Mouse (Mus musculus) midbrain, embryonic 12.5 days (tissue): ENCODE measurements at regions not wholly inside any gene's neighbourhood (a gene's known extent, or its start where the extent isn't known, plus 50 kb on each side); places are given as distances from the start of the nearest gene placed in this dataset.

ENCODE experiments used
- ATAC-seq: fragments of 200-750 bp; cut with Nextera tagmentation; 2 replicates; pipeline ENCODE4 v1.8.0; 2017; ENCODE audit warnings: low read depth, moderate TSS enrichment, moderate library complexity; ENCODE audit not compliant: low FRiP score
- H3K27ac ChIP-seq: fragments of 300-500 bp; sonication (generic); replicated peaks from 2 replicates; pipeline ENCODE4 v1.5.1; 2016; ENCODE audit warnings: mild to moderate bottlenecking
- H3K27me3 ChIP-seq: fragments of 300-500 bp; sonication (generic); 2 replicates; pipeline ENCODE4 v1.6.1; 2016; ENCODE audit warnings: mild to moderate bottlenecking
- H3K36me3 ChIP-seq: fragments of 300-500 bp; sonication (generic); 2 replicates; pipeline ENCODE4 v1.6.1; 2016
- H3K4me1 ChIP-seq: fragments of 300-500 bp; sonication (generic); 2 replicates; pipeline ENCODE4 v1.6.1; 2016
- H3K4me2 ChIP-seq: fragments of 300-500 bp; sonication (generic); replicated peaks from 2 replicates; pipeline ENCODE4 v1.6.1; 2016; ENCODE audit warnings: mild to moderate bottlenecking, moderate library complexity
- H3K4me3 ChIP-seq: fragments of 300-500 bp; sonication (generic); 2 replicates; pipeline ENCODE4 v1.5.1; 2016; ENCODE audit warnings: mild to moderate bottlenecking
- H3K9ac ChIP-seq: fragments of 300-500 bp; sonication (generic); replicated peaks from 2 replicates; pipeline ENCODE4 v1.6.1; 2016; ENCODE audit warnings: mild to moderate bottlenecking, moderate library complexity
- H3K9me3 ChIP-seq: fragments of 300-500 bp; sonication (generic); 2 replicates; pipeline ENCODE4 v1.6.1; 2016; ENCODE audit warnings: mild to moderate bottlenecking
- WGBS: fragments of 180-500 bp; shearing (Covaris S2); methylation state at CpG from one replicate; pipeline ENCODE4 v1.1.7; 2016; 5-methylcytosine and 5-hydroxymethylcytosine counted together

GRCm38 (mm10) chr13:52061454-52061853, 215.0 kb downstream of the Gadd45g start:
- no peak for ATAC-seq

GRCm38 (mm10) chr13:52061881-52062280, 215.4 kb downstream of the Gadd45g start:
- H3K4me2 ChIP-seq = no peak overlapping the region
- no peak overlapping the region for H3K27ac ChIP-seq
- no peak overlapping the region for H3K4me3 ChIP-seq
- ATAC-seq = no peak
- H3K27me3 ChIP-seq = no peaks in the 10 kb centered on the region
- H3K4me1 ChIP-seq = no peaks in the 10 kb centered on the region
- WGBS = 86% methylated on average over 4 of the region's 4 CpGs
- no peaks in the 10 kb centered on the region for H3K9me3 ChIP-seq
- no peak overlapping the region for H3K9ac ChIP-seq
- H3K36me3 ChIP-seq = no peaks in the 10 kb centered on the region

More at GRCm38 (mm10) chr13:52061454-52061853, 215.0 kb downstream of the Gadd45g start:
- no peaks in the 10 kb centered on the region for H3K36me3 ChIP-seq
- H3K4me1 ChIP-seq = no peaks in the 10 kb centered on the region
- no peaks in the 10 kb centered on the region for H3K9me3 ChIP-seq
- H3K27ac ChIP-seq = no peak overlapping the region
- no peak overlapping the region for H3K4me2 ChIP-seq
- no peaks in the 10 kb centered on the region for H3K27me3 ChIP-seq
- no peak overlapping the region for H3K9ac ChIP-seq
- no peak overlapping the region for H3K4me3 ChIP-seq

GRCm38 (mm10) chr13:52062576-52062975, 216.1 kb downstream of the Gadd45g start:
- H3K36me3 ChIP-seq = no peaks in the 10 kb centered on the region
- WGBS = 89% methylated on average over 1 of the region's 1 CpGs
- no peaks in the 10 kb centered on the region for H3K27me3 ChIP-seq
- no peaks in the 10 kb centered on the region for H3K9me3 ChIP-seq
- H3K9ac ChIP-seq = no peak overlapping the region
- H3K4me1 ChIP-seq = no peaks in the 10 kb centered on the region
- H3K4me2 ChIP-seq = no peak overlapping the region
- ATAC-seq = no peak
- H3K4me3 ChIP-seq = no peak overlapping the region
- no peak overlapping the region for H3K27ac ChIP-seq

- no peaks in the 10 kb centered on the region for H3K4me1 ChIP-seq
- no peaks in the 10 kb centered on the region for H3K9me3 ChIP-seq
- H3K4me3 ChIP-seq = no peak overlapping the region
- H3K4me2 ChIP-seq = no peak overlapping the region
- no peak overlapping the region for H3K9ac ChIP-seq
- ATAC-seq = no peak
- H3K27me3 ChIP-seq = no peaks in the 10 kb centered on the region
- H3K27ac ChIP-seq = no peak overlapping the region
- no peaks in the 10 kb centered on the region for H3K36me3 ChIP-seq
- WGBS = 86% methylated on average over 5 of the region's 5 CpGs
Observed at GRCm38 (mm10) chr13:52065274-52065673, 218.8 kb downstream of the Gadd45g start.

GRCm38 (mm10) chr13:52065720-52066119, 219.2 kb downstream of the Gadd45g start:
- no peaks in the 10 kb centered on the region for H3K36me3 ChIP-seq
- no peaks in the 10 kb centered on the region for H3K9me3 ChIP-seq
- no peaks in the 10 kb centered on the region for H3K4me1 ChIP-seq
- no peak overlapping the region for H3K9ac ChIP-seq
- WGBS = 85% methylated on average over 6 of the region's 6 CpGs
- no peak for ATAC-seq
- H3K4me3 ChIP-seq = no peak overlapping the region
- H3K4me2 ChIP-seq = no peak overlapping the region
- H3K27ac ChIP-seq = no peak overlapping the region
- H3K27me3 ChIP-seq = no peaks in the 10 kb centered on the region

- WGBS = 65% methylated on average over 4 of the region's 4 CpGs
Observed at GRCm38 (mm10) chr13:52067048-52067447, 220.6 kb downstream of the Gadd45g start.

GRCm38 (mm10) chr13:52068886-52069439, 222.5 kb downstream of the Gadd45g start:
- H3K27ac ChIP-seq = no peak overlapping the region
- WGBS = 75% methylated on average over 6 of the region's 6 CpGs
- peaks cover 2% of the 10 kb centered on the region; the same call in 1 of the 2 replicates for H3K27me3 ChIP-seq
- no peaks in the 10 kb centered on the region for H3K9me3 ChIP-seq
- H3K36me3 ChIP-seq = no peaks in the 10 kb centered on the region
- no peaks in the 10 kb centered on the region for H3K4me1 ChIP-seq
- no peak overlapping the region for H3K4me2 ChIP-seq
- H3K4me3 ChIP-seq = no peak overlapping the region
- H3K9ac ChIP-seq = no peak overlapping the region
- ATAC-seq = no peak

More at GRCm38 (mm10) chr13:52067048-52067447, 220.6 kb downstream of the Gadd45g start:
- ATAC-seq = no peak
- H3K36me3 ChIP-seq = no peaks in the 10 kb centered on the region
- no peaks in the 10 kb centered on the region for H3K9me3 ChIP-seq
- H3K27me3 ChIP-seq = peaks cover 1% of the 10 kb centered on the region; the same call in 1 of the 2 replicates
- no peak overlapping the region for H3K4me3 ChIP-seq
- H3K4me2 ChIP-seq = no peak overlapping the region
- H3K9ac ChIP-seq = no peak overlapping the region
- H3K27ac ChIP-seq = no peak overlapping the region
- H3K4me1 ChIP-seq = no peaks in the 10 kb centered on the region

GRCm38 (mm10) chr13:52069714-52070113, 223.2 kb downstream of the Gadd45g start:
- WGBS = 62% methylated on average over 3 of the region's 3 CpGs
- no peaks in the 10 kb centered on the region for H3K9me3 ChIP-seq
- H3K36me3 ChIP-seq = no peaks in the 10 kb centered on the region
- no peak overlapping the region for H3K4me3 ChIP-seq
- H3K4me2 ChIP-seq = no peak overlapping the region
- no peaks in the 10 kb centered on the region for H3K4me1 ChIP-seq
- no peak overlapping the region for H3K27ac ChIP-seq
- ATAC-seq = no peak
- no peak overlapping the region for H3K9ac ChIP-seq
- H3K27me3 ChIP-seq = peaks cover 2% of the 10 kb centered on the region; the same call in 1 of the 2 replicates

- Histone ChIP-seq H3K27me3 (peaks cover 2% of the 10 kb centered on the region; the same call in 1 of the 2 replicates), H3K9me3 (no peaks in the 10 kb centered on the region), H3K36me3 (no peaks in the 10 kb centered on the region), H3K4me2 (no peak overlapping the region), H3K27ac (no peak overlapping the region), H3K4me1 (no peaks in the 10 kb centered on the region), H3K9ac (no peak overlapping the region), H3K4me3 (no peak overlapping the region)
- WGBS = 87% methylated on average over 19 of the region's 19 CpGs
- no peak for ATAC-seq
Observed at GRCm38 (mm10) chr13:52070731-52071663, 224.5 kb downstream of the Gadd45g start.

- H3K27ac ChIP-seq = no peak overlapping the region
- ATAC-seq = no peak
- H3K4me1 ChIP-seq = no peaks in the 10 kb centered on the region
- 84% methylated on average over 4 of the region's 4 CpGs for WGBS
- H3K9me3 ChIP-seq = no peaks in the 10 kb centered on the region
- H3K4me3 ChIP-seq = no peak overlapping the region
- H3K9ac ChIP-seq = no peak overlapping the region
- 0 out of 2 replicates have a peak, but pooled peaks cover 9% of the 10 kb centered on the region for H3K27me3 ChIP-seq
- H3K4me2 ChIP-seq = no peak overlapping the region
- no peaks in the 10 kb centered on the region for H3K36me3 ChIP-seq
Observed at GRCm38 (mm10) chr13:52077616-52078015, 231.1 kb downstream of the Gadd45g start.

- H3K27ac ChIP-seq = no peak overlapping the region
- H3K36me3 ChIP-seq = no peaks in the 10 kb centered on the region
- H3K9ac ChIP-seq = no peak overlapping the region
- WGBS = 78% methylated on average over 6 of the region's 6 CpGs
- no peaks in the 10 kb centered on the region for H3K4me1 ChIP-seq
- ATAC-seq = no peak
- H3K27me3 ChIP-seq = 0 out of 2 replicates have a peak, but pooled peaks cover 9% of the 10 kb centered on the region
- H3K9me3 ChIP-seq = no peaks in the 10 kb centered on the region
- H3K4me2 ChIP-seq = no peak overlapping the region
- no peak overlapping the region for H3K4me3 ChIP-seq
Observed at GRCm38 (mm10) chr13:52078561-52078960, 232.1 kb downstream of the Gadd45g start.

GRCm38 (mm10) chr13:52079678-52080246, 233.3 kb downstream of the Gadd45g start:
- Histone ChIP-seq H3K4me3 (no peak overlapping the region), H3K4me1 (no peaks in the 10 kb centered on the region; the same call in 1 of the 2 replicates), H3K36me3 (no peaks in the 10 kb centered on the region), H3K4me2 (no peak overlapping the region), H3K9me3 (no peaks in the 10 kb centered on the region), H3K27me3 (0 out of 2 replicates have a peak, but pooled peaks cover 12% of the 10 kb centered on the region), H3K27ac (no peak overlapping the region), H3K9ac (no peak overlapping the region)
- WGBS = 76% methylated on average over 14 of the region's 14 CpGs
- ATAC-seq = no peak
